Mouse (Mus musculus): Measurements from ENCODE around the gene Ano4. TPM values are rescaled to one million over a fixed set of nuclear protein-coding genes. Genes with fewer than 3 reads are reported as not detected.
A peak's percentile ranks its signal among the peaks of the same experiment; 100 is the strongest.

Ano4 gene
- total and polyA plus RNA-seq, 3 experiments, result 4.3 to 7.5 (median 7.2) TPM

DNA sequence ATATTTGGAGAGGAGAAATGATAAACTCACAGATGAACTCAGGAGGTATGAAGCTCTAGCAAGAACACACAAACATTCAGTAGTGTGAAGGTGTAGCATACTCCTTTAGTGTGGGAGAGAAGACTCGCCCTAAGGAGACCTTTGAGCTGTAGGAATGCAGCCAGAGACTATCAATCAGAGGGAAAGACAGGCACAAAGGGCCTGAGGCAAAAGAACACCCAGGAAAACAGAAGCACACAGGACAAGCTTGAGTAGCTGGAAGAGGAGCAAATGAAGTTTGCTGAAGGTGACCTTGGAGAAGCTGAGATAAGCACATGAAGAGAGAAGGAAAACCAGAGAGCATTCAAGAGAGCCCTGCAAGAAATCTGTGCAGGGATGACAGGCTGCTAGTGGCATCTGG lies 25.5 kb upstream of the Ano4 start:
- intact Hi-C loops (cut with DNase I), result no loop called here
- no peak for TF ChIP-seq EP300 (IDR thresholded peaks at IDR 0.05; ENCODE audit: insufficient read depth, low read depth, low read length)
- TF ChIP-seq CTCF (IDR thresholded peaks at IDR 0.05), result no peak
- TF ChIP-seq POLR2A (IDR thresholded peaks at IDR 0.05; ENCODE audit: insufficient read depth, low read depth, low read length), result no peak
- no peak for DNase-seq
- WGBS, result 40% methylated on average over 1 of the region's 1 CpGs
- H3K79me2 ChIP-seq (replicated peaks; ENCODE audit: control insufficient read depth, insufficient read depth, low read length), result no peaks in the 10 kb centered on the region
- H3K27ac ChIP-seq, result no peak overlapping the region
- no peak overlapping the region for H3K9ac ChIP-seq (ENCODE audit: low read depth, low read length)
- H3K4me1 ChIP-seq (ENCODE audit: control insufficient read depth, insufficient read depth, low read length), result no peaks in the 10 kb centered on the region
- H3K36me3 ChIP-seq (ENCODE audit: control insufficient read depth, insufficient read depth, low read length), result no peaks in the 10 kb centered on the region
- H3K27me3 ChIP-seq (ENCODE audit: control insufficient read depth, insufficient read depth, low read length), result no peaks in the 10 kb centered on the region
- H3K4me3 ChIP-seq, result no peak overlapping the region

DNA sequence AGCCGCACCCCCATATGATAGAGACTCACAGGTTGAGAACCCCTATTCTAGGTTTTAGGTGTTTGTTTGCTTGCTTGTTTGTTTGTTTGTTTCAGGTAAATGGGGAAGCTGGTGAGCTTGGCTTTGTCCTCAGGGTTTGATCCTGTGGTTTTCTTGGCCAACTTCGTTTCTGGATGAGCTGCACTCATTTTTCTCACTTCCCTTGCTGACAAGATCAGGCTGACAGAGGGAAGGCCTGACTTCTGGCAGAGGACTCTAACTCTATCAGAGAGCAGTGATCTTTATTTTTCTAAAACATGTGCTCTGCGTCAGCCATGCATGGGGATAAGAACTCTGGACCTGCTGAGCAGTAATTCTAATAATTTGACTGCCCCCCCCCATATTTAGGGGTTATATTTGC lies 14.4 kb upstream of the Ano4 start:
- TF ChIP-seq EP300 (IDR thresholded peaks at IDR 0.05; ENCODE audit: insufficient read depth, low read depth, low read length) (no peak), POLR2A (IDR thresholded peaks at IDR 0.05; ENCODE audit: insufficient read depth, low read depth, low read length) (no peak), CTCF (IDR thresholded peaks at IDR 0.05) (no peak)
- Histone ChIP-seq H3K27me3 (ENCODE audit: control insufficient read depth, insufficient read depth, low read length) (no peaks in the 10 kb centered on the region), H3K4me3 (no peak overlapping the region), H3K4me1 (ENCODE audit: control insufficient read depth, insufficient read depth, low read length) (no peaks in the 10 kb centered on the region), H3K36me3 (ENCODE audit: control insufficient read depth, insufficient read depth, low read length) (no peaks in the 10 kb centered on the region), H3K9ac (ENCODE audit: low read depth, low read length) (no peak overlapping the region), H3K27ac (no peak overlapping the region), H3K79me2 (replicated peaks; ENCODE audit: control insufficient read depth, insufficient read depth, low read length) (no peaks in the 10 kb centered on the region)
- WGBS, result 61% methylated on average over 3 of the region's 3 CpGs
- intact Hi-C loops (cut with DNase I), result no loop called here
- no peak for DNase-seq

DNA sequence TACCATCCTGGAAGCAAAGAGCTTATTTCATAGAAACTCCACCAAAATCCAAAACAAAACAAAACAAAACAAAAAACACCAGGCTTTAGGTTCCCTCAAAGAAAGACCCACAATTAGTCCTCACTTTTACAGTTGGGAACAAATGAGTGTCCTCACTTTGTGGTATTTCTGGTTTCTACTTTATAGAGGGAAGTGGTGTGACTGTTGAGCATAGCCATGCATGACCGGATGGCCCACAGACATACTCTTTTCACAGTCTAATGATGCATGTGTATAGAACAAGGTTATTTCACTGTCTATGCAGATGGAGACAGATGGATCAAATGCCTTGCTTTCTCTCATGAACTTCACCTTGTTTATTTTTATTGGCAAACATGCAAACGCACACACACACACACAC lies 10.1 kb upstream of the Ano4 start:
- no peaks in the 10 kb centered on the region for H3K4me1 ChIP-seq (ENCODE audit: control insufficient read depth, insufficient read depth, low read length)
- no peaks in the 10 kb centered on the region for H3K27me3 ChIP-seq (ENCODE audit: control insufficient read depth, insufficient read depth, low read length)
- no peak overlapping the region for H3K27ac ChIP-seq
- H3K9ac ChIP-seq (ENCODE audit: low read depth, low read length), result no peak overlapping the region
- no peak overlapping the region for H3K4me3 ChIP-seq
- TF ChIP-seq CTCF (IDR thresholded peaks at IDR 0.05) (no peak), EP300 (IDR thresholded peaks at IDR 0.05; ENCODE audit: insufficient read depth, low read depth, low read length) (no peak), POLR2A (IDR thresholded peaks at IDR 0.05; ENCODE audit: insufficient read depth, low read depth, low read length) (no peak)
- 77% methylated on average over 2 of the region's 2 CpGs for WGBS
- no peaks in the 10 kb centered on the region for H3K36me3 ChIP-seq (ENCODE audit: control insufficient read depth, insufficient read depth, low read length)
- no peak for DNase-seq
- intact Hi-C loops (cut with DNase I), result no loop called here
- no peaks in the 10 kb centered on the region for H3K79me2 ChIP-seq (replicated peaks; ENCODE audit: control insufficient read depth, insufficient read depth, low read length)

DNA sequence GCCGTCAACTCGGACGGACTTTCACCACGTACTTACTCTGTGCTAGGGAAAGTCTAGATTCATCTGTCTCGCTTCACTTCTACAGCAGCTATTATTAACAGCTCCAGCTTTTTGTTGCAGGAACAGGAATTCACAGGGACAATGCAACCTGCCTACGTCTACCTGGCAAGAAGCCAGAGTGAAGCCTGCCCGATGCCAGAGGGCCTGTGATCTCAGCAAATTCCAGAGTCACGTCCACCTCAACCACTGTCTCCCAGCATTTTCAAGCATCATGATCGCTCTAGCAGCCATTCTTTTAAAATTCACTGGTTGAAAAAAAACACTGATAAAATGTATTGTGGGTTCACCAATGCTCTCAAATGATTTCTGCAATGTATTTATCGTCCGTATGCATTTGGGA lies 6.9 kb upstream of the Ano4 start:
- no peak for TF ChIP-seq EP300 (IDR thresholded peaks at IDR 0.05; ENCODE audit: insufficient read depth, low read depth, low read length)
- TF ChIP-seq POLR2A (IDR thresholded peaks at IDR 0.05; ENCODE audit: insufficient read depth, low read depth, low read length), result no peak
- H3K79me2 ChIP-seq (replicated peaks; ENCODE audit: control insufficient read depth, insufficient read depth, low read length), result no peaks in the 10 kb centered on the region
- H3K27ac ChIP-seq, result no peak overlapping the region
- no peak overlapping the region for H3K9ac ChIP-seq (ENCODE audit: low read depth, low read length)
- 47% methylated on average over 11 of the region's 11 CpGs for WGBS
- no peaks in the 10 kb centered on the region for H3K36me3 ChIP-seq (ENCODE audit: control insufficient read depth, insufficient read depth, low read length)
- no peak overlapping the region for H3K4me3 ChIP-seq
- no peak for DNase-seq
- no peaks in the 10 kb centered on the region for H3K27me3 ChIP-seq (ENCODE audit: control insufficient read depth, insufficient read depth, low read length)
- H3K4me1 ChIP-seq (ENCODE audit: control insufficient read depth, insufficient read depth, low read length), result no peaks in the 10 kb centered on the region
- intact Hi-C loops (cut with DNase I), result no loop called here

- H3K4me3 ChIP-seq, result no peak overlapping the region
- intact Hi-C loops (cut with DNase I), result no loop called here
- peaks cover 2% of the 10 kb centered on the region; the same call in 1 of the 2 replicates for H3K36me3 ChIP-seq (ENCODE audit: control insufficient read depth, insufficient read depth, low read length)
- no peaks in the 10 kb centered on the region for H3K27me3 ChIP-seq (ENCODE audit: control insufficient read depth, insufficient read depth, low read length)
- no peak overlapping the region for H3K9ac ChIP-seq (ENCODE audit: low read depth, low read length)
- 62% methylated on average over 6 of the region's 6 CpGs for WGBS
- DNase-seq, result no peak
- no peaks in the 10 kb centered on the region for H3K79me2 ChIP-seq (replicated peaks; ENCODE audit: control insufficient read depth, insufficient read depth, low read length)
- peaks cover 1% of the 10 kb centered on the region for H3K4me1 ChIP-seq (ENCODE audit: control insufficient read depth, insufficient read depth, low read length)
- TF ChIP-seq POLR2A (IDR thresholded peaks at IDR 0.05; ENCODE audit: insufficient read depth, low read depth, low read length) (no peak), EP300 (IDR thresholded peaks at IDR 0.05; ENCODE audit: insufficient read depth, low read depth, low read length) (no peak)
- no peak overlapping the region; the same call in 1 of the 2 replicates for H3K27ac ChIP-seq
These were observed 1.0 kb upstream of the Ano4 start for GRCm38 (mm10) chr10:89345606-89346005.

DNA sequence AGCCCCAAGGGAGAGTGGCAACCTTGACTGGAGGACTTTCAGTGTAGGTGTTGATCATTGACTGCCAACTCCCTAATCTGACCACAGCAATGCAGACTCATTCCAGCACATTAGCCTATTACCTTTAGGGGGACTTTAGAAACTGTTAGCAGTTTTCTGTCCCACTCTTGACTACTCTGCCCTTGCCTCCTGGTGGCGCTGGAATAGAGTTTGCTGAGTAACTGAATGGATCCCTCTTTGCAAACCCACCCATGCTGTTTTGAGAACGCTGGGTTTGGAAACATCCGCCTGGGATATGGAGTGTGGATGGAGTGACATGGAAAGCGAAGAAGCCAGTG lies 603 bp upstream of the Ano4 start:
- Histone ChIP-seq H3K4me3 (peak overlapping the region; percentile 54), H3K79me2 (replicated peaks; ENCODE audit: control insufficient read depth, insufficient read depth, low read length) (no peaks in the 10 kb centered on the region), H3K36me3 (ENCODE audit: control insufficient read depth, insufficient read depth, low read length) (peaks cover 2% of the 10 kb centered on the region; the same call in 1 of the 2 replicates), H3K27me3 (ENCODE audit: control insufficient read depth, insufficient read depth, low read length) (no peaks in the 10 kb centered on the region), H3K27ac (peak overlapping the region; percentile 57), H3K9ac (ENCODE audit: low read depth, low read length) (peak overlapping the region; percentile 69; the same call in 1 of the 2 replicates), H3K4me1 (ENCODE audit: control insufficient read depth, insufficient read depth, low read length) (peaks cover 1% of the 10 kb centered on the region)
- peak in 1 of 2 experiments; percentile 3 for DNase-seq
- WGBS, result 46% methylated on average over 4 of the region's 4 CpGs
- TF ChIP-seq POLR2A (IDR thresholded peaks at IDR 0.05; ENCODE audit: insufficient read depth, low read depth, low read length) (no peak), CTCF (IDR thresholded peaks at IDR 0.05) (peak; percentile 17; the same call in 1 of the 2 replicates)
- intact Hi-C loops (cut with DNase I), result no loop called here

Measured in heart, adult 2 months (tissue).